Mouse (Mus musculus) embryonic facial prominence, embryonic 11.5 days (tissue): ENCODE results near the gene Lsr. TPM values are rescaled to one million over a fixed set of nuclear protein-coding genes. Genes with fewer than 3 reads are reported as not detected.

Source experiments
- ATAC-seq: fragments of 200-750 bp; cut with Nextera tagmentation; replicated peaks from 2 replicates; pipeline ENCODE4 v1.8.0; 2017; ENCODE audit warnings: low read depth; ENCODE audit not compliant: insufficient number of reproducible peaks, low FRiP score, low TSS enrichment
- DNase-seq: peaks from one replicate; pipeline ENCODE4 v3.0.0-alpha.2; 2015; ENCODE audit warnings: low spot score
- H3K27ac ChIP-seq: fragments of 300-500 bp; sonication (generic); replicated peaks from 2 replicates; pipeline ENCODE4 v1.5.1; 2014; ENCODE audit warnings: mild to moderate bottlenecking, low read depth, low read length, control low read depth
- H3K27me3 ChIP-seq: fragments of 300-500 bp; sonication (generic); 2 replicates; pipeline ENCODE4 v1.6.1; 2014; ENCODE audit warnings: mild to moderate bottlenecking, low read length, moderate library complexity, mixed read lengths; ENCODE audit not compliant: control insufficient read depth, insufficient read depth
- H3K36me3 ChIP-seq: fragments of 300-500 bp; sonication (generic); replicated peaks from 2 replicates; pipeline ENCODE4 v1.6.1; 2014; ENCODE audit warnings: low read depth, mild to moderate bottlenecking, low read length, moderate library complexity, mixed read lengths; ENCODE audit not compliant: control insufficient read depth, insufficient read depth
- H3K4me1 ChIP-seq: fragments of 300-500 bp; sonication (generic); 2 replicates; pipeline ENCODE4 v1.6.1; 2014; ENCODE audit warnings: low read length, mixed read lengths; ENCODE audit not compliant: control insufficient read depth, insufficient read depth
- H3K4me2 ChIP-seq: fragments of 300-500 bp; sonication (generic); 2 replicates; pipeline ENCODE4 v1.6.1; 2014; ENCODE audit warnings: low read depth, mild to moderate bottlenecking, control low read depth, low read length, moderate library complexity
- H3K4me3 ChIP-seq: fragments of 300-500 bp; sonication (generic); 2 replicates; pipeline ENCODE4 v1.5.1; 2014; ENCODE audit warnings: low read depth, low read length, control low read depth
- H3K9ac ChIP-seq: fragments of 300-500 bp; sonication (generic); replicated peaks from 2 replicates; pipeline ENCODE4 v1.6.1; 2014; ENCODE audit warnings: mild to moderate bottlenecking, control low read depth, low read length
- H3K9me3 ChIP-seq: fragments of 300-500 bp; sonication (generic); replicated peaks from 2 replicates; pipeline ENCODE4 v1.6.1; 2016; ENCODE audit warnings: mild to moderate bottlenecking, low read length, inconsistent platforms, mixed read lengths; ENCODE audit not compliant: control insufficient read depth
- WGBS: fragments of 180-500 bp; shearing (Covaris S2); extraction: QIAGEN DNeasy Blood & Tissue Kit; methylation state at CpG from one replicate; pipeline ENCODE4 v1.1.7; 2014; 5-methylcytosine and 5-hydroxymethylcytosine counted together
- polyA plus RNA-seq: library from polyadenylated mRNA; unstranded; fragments of >200 nt; fragmentation: Nextera tagmentation; extraction: Ambion mirVana; gene quantifications from 2 replicates; pipeline ENCODE4 v1.2.1, GENCODE M21; 2014

Lsr gene
- 18.9 and 20.5 TPM in 2 replicates for polyA plus RNA-seq

DNA sequence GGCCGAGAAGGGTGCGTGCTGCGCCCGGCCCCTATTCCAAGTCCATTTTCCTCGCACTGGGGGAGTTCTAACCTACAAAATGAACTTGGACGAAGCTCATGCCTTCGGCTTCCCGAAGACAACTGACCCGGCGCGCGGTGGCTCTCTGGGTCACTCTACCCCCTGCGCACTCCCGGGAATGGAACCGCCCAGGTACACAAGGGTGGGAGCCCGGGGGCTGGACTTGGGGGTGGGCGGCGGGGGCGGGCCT is at the start of gene Lsr:
Gene Lsr (minus strand): TSS at position 214 of the 250 bp plus-strand sequence.
- Histone ChIP-seq H3K4me2 (peak within 1 kb of the TSS; percentile 59), H3K9me3 (no peaks in the 10 kb centered on the region), H3K27ac (no peak within 1 kb of the TSS), H3K4me1 (no peaks in the 10 kb centered on the region), H3K36me3 (no peaks in the 10 kb centered on the region), H3K9ac (peak within 1 kb of the TSS; percentile 53), H3K4me3 (peak within 1 kb of the TSS; percentile 39), H3K27me3 (peaks cover 20% of the 10 kb centered on the region)
- ATAC-seq (peak; percentile 68), DNase-seq (peak; percentile 55)
- 1% methylated on average over 19 of the region's 19 CpGs for WGBS

DNA sequence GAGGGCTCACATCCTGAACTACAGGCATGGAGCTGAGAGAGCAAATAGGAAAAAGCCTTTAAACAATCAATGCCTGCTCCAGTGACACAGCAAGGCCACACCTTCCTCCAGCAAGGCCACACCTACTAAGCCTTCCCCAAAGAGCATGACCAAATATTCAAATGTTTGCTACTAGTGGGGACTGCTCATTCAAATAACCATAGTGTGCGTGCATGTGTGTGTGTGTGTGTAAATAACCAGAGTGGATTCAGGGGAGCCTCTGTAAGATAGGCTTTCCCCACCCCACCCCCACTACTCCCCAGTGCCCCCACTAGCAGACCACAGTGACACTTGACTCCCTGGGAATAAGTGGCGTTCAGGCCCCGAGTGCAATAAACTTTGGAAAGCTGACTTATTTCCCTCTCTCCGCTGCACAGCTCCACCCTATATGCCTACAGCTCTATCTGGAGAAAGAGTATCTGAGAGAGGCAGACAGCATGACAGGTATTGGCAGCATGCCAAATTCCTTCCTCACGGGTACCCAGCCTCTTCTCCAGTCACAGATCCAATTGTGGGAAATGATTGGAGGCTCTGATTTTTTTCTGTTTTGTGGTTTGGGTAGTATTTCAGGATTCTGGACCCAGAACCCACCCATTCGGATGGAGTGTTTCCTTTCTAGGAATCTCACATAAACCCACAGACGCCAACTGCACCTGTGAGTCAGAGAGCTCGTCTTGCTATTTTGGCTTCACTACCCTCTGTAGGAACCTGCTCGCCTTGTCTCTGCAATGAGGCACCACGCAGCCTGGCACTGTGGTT is 44.0 kb upstream of the Lsr start:
- ATAC-seq (peak; percentile 56; the same call in 1 of the 2 replicates), DNase-seq (peak; percentile 52)
- H3K27me3 ChIP-seq = no peaks in the 10 kb centered on the region
- no peak overlapping the region for H3K4me3 ChIP-seq
- H3K4me2 ChIP-seq = no peak overlapping the region
- no peaks in the 10 kb centered on the region for H3K9me3 ChIP-seq
- H3K9ac ChIP-seq = no peak overlapping the region
- no peak overlapping the region for H3K27ac ChIP-seq
- H3K4me1 ChIP-seq = no peaks in the 10 kb centered on the region
- 55% methylated on average over 10 of the region's 10 CpGs for WGBS
- no peaks in the 10 kb centered on the region for H3K36me3 ChIP-seq

DNA sequence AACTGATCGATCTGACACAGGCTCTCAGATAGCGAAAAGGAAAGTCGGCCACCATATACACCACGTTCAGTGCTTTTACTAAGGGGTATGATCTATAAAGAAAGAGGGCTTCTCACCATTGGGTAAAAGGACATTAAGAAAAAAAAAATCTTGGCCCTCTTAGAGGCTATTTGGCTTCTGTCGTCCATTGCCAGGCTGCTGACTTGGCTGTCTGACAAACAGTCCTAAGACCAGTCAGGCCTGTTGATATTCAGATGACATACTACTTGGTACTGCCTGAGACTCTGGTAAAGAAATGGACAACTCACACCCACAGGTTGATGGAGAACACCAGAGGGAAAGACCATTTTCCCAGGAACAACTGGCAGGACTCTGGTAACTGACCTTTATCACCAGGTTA is 39.7 kb upstream of the Lsr start:
- Histone ChIP-seq H3K27ac (no peak overlapping the region), H3K36me3 (no peaks in the 10 kb centered on the region), H3K9me3 (no peaks in the 10 kb centered on the region), H3K27me3 (no peaks in the 10 kb centered on the region), H3K4me3 (no peak overlapping the region), H3K4me1 (no peaks in the 10 kb centered on the region), H3K9ac (no peak overlapping the region), H3K4me2 (no peak overlapping the region)
- no peak for DNase-seq
- 88% methylated on average over 5 of the region's 5 CpGs for WGBS
- ATAC-seq = no peak

DNA sequence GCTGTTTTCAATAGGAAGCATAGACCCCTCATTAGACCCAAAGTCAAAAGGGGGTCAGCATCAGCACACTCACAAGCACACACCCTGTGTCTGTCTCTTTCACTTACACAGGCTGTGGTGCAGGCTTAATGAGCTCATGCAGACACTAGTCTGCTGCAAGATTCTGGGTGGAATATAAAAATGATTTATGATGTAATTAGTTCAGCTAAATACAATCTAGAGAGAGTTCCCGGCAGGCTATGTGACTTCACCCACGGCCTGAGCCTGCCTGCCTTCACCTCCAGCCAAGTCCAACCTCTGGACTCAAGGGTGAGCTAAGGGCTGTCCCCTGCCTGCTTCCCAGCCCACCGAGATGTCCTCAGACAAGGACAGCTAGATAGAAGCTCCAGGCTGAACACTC is 35.6 kb upstream of the Lsr start:
- Histone ChIP-seq H3K9ac (no peak overlapping the region), H3K9me3 (no peaks in the 10 kb centered on the region), H3K4me2 (no peak overlapping the region), H3K4me3 (no peak overlapping the region), H3K4me1 (no peaks in the 10 kb centered on the region), H3K36me3 (no peaks in the 10 kb centered on the region), H3K27me3 (no peaks in the 10 kb centered on the region), H3K27ac (no peak overlapping the region)
- ATAC-seq (no peak), DNase-seq (no peak)
- 76% methylated on average over 3 of the region's 3 CpGs for WGBS

DNA sequence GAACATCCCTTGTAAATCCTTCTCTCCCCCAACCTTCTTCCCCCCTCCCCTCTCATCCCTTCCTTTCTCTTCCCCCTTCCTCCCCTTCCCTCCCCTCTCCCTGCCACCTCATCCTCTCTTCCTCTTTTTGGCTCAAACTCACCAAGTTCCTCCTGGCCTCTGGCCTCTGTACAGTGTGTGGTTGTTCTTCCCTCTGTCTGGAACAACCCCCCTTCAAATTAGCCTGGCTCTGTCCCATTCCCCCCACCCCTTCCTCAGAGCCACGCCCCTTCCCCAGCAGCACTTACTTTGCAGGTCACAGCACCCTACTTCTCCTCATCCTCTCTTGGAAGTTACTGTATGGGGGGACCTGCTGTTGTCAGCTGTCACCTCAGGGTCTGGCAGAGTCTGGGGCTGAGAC is 34.9 kb upstream of the Lsr start:
- no peak for ATAC-seq
- WGBS = 56% methylated on average over 1 of the region's 1 CpGs

DNA sequence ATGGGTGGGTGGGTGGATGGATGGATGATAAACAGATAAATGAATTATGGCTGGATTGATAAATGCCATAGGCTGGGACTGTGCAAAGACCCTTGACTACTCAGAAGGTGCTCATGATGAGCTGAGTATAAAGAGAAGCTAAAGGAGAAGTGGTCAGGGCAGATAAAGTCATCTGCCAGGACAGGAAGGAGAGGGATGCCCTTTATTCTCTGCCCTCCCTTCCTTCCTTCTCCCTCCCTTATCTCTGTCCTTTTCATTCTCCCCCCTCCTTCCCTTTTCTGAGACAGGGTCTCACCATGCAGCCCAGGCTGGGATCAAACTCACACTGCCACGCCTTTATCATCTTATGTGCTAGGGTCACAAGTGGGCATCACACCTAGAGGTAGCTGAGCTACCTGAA is 34.5 kb upstream of the Lsr start:
- Histone ChIP-seq H3K27me3 (no peaks in the 10 kb centered on the region), H3K4me2 (no peak overlapping the region), H3K9me3 (no peaks in the 10 kb centered on the region), H3K9ac (no peak overlapping the region), H3K36me3 (no peaks in the 10 kb centered on the region), H3K4me1 (no peaks in the 10 kb centered on the region), H3K27ac (no peak overlapping the region), H3K4me3 (no peak overlapping the region)
- WGBS = 93% methylated on average over 1 of the region's 1 CpGs
- ATAC-seq (no peak), DNase-seq (no peak)

More for the DNA sequence above, 34.9 kb upstream of the Lsr start:
- no peaks in the 10 kb centered on the region for H3K4me1 ChIP-seq
- no peaks in the 10 kb centered on the region for H3K9me3 ChIP-seq
- no peaks in the 10 kb centered on the region for H3K36me3 ChIP-seq
- DNase-seq = no peak
- H3K27ac ChIP-seq = no peak overlapping the region
- no peaks in the 10 kb centered on the region for H3K27me3 ChIP-seq
- H3K4me3 ChIP-seq = no peak overlapping the region
- H3K9ac ChIP-seq = no peak overlapping the region
- no peak overlapping the region for H3K4me2 ChIP-seq

DNA sequence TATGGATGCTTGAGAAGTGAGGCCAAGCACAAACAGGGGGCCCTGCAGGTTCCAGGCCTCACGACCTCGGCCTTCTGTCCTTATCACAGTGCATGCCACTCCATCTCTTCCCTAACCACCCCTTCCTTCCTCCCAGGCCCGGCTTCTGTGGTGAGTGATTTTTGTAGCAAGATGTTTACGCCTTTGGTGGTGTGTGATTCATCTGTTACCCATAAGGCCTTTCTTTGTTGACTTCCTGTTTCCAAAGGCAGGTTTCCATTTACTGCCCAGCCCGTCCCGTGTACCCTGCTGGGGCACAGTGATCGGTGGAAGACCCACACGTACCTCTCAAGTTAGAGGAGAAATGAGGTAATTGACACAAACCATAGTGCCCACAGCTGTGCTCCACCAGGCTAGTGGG is 29.4 kb upstream of the Lsr start:
- Histone ChIP-seq H3K4me1 (no peaks in the 10 kb centered on the region; the same call in 1 of the 2 replicates), H3K4me3 (no peak overlapping the region), H3K27ac (no peak overlapping the region), H3K9me3 (no peaks in the 10 kb centered on the region), H3K4me2 (no peak overlapping the region), H3K27me3 (no peaks in the 10 kb centered on the region), H3K36me3 (no peaks in the 10 kb centered on the region), H3K9ac (no peak overlapping the region)
- WGBS = 71% methylated on average over 8 of the region's 8 CpGs
- DNase-seq (no peak), ATAC-seq (no peak)

DNA sequence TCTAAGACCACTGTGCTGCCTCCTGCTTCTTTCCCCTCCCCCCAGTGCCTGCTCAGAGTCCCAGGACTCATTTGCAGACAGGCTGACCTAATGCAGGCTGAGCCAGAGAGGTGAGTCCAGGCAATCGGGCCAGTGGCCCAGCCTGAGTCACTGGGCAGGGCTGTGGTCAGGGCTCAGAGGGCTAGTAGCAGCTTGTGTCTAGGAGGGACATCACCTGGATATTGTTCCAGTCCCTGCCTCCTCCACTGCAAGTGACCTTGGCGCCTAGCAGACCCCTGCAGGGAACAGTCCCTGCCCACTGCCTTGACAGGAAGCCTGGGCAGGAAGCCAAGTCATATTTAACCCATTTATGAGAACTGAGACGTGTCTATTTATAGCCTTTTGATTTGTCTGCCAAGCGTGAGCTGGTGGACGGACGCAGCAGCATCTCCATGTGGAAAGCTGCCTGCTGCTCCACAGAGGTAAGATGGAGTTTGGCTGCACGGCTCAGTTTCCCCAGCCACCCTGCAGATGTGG is 27.3 kb upstream of the Lsr start:
- no peak for ATAC-seq
- Histone ChIP-seq H3K4me1 (no peaks in the 10 kb centered on the region; the same call in 1 of the 2 replicates), H3K4me2 (no peak overlapping the region), H3K9me3 (no peaks in the 10 kb centered on the region; the same call in 1 of the 2 replicates), H3K27me3 (no peaks in the 10 kb centered on the region), H3K4me3 (no peak overlapping the region), H3K36me3 (no peaks in the 10 kb centered on the region), H3K9ac (no peak overlapping the region), H3K27ac (no peak overlapping the region)
- 41% methylated on average over 7 of the region's 7 CpGs for WGBS
- peak; percentile 41 for DNase-seq
